Mouse (Mus musculus): ENCODE data around the gene Rnf10.
"Not testable (repeated sequence)": the region's sequence is repeated elsewhere in the genome, so short reads cannot be mapped to it uniquely, and the experiment has no call there.

The Rnf10 gene

GRCm38 (mm10) chr5:115272812-115273548 lies at the start of gene Rnf10:
Gene Rnf10, minus strand, starts transcription at chr5:115272898.
- DNase-seq (ENCODE audit: low spot score in 2 of 2), result peak; percentile 97 to 98

GRCm38 (mm10) chr5:115319004-115319940 lies 46.6 kb upstream of the Rnf10 start:
- DNase-seq (ENCODE audit: low spot score in 2 of 2), result peak; percentile 39 to 73

- no peak for DNase-seq (ENCODE audit: low spot score in 2 of 2)
These were observed 45.1 kb upstream of the Rnf10 start for GRCm38 (mm10) chr5:115317645-115318328.

- no peak for DNase-seq (ENCODE audit: low spot score in 2 of 2)
These were observed 44.4 kb upstream of the Rnf10 start for GRCm38 (mm10) chr5:115316968-115317644.

GRCm38 (mm10) chr5:115313668-115313943 lies 40.9 kb upstream of the Rnf10 start:
- no peak for DNase-seq (ENCODE audit: low spot score in 2 of 2)

GRCm38 (mm10) chr5:115312816-115313667 lies 40.3 kb upstream of the Rnf10 start:
- no peak for DNase-seq (ENCODE audit: low spot score in 2 of 2)

- DNase-seq (ENCODE audit: low spot score in 2 of 2), result no peak
These were observed 39.7 kb upstream of the Rnf10 start for GRCm38 (mm10) chr5:115312354-115312753.

GRCm38 (mm10) chr5:115302190-115302589 lies 29.5 kb upstream of the Rnf10 start:
- DNase-seq (ENCODE audit: low spot score in 2 of 2), result not testable (repeated sequence)

- no peak for DNase-seq (ENCODE audit: low spot score in 2 of 2)
These were observed 28.9 kb upstream of the Rnf10 start for GRCm38 (mm10) chr5:115301615-115302014.

GRCm38 (mm10) chr5:115300792-115301614 lies 28.3 kb upstream of the Rnf10 start, which contains the start of gene Dynll1:
Gene Dynll1, minus strand, starts transcription at chr5:115300999.
- peak; percentile 99 to 100 for DNase-seq (ENCODE audit: low spot score in 2 of 2)

- DNase-seq (ENCODE audit: low spot score in 2 of 2), result peak; percentile 54 to 79
These were observed 27.5 kb upstream of the Rnf10 start for GRCm38 (mm10) chr5:115300035-115300744.

GRCm38 (mm10) chr5:115296347-115296746 lies 23.6 kb upstream of the Rnf10 start:
- DNase-seq (ENCODE audit: low spot score in 2 of 2), result no peak

- DNase-seq (ENCODE audit: low spot score in 2 of 2), result no peak
These were observed 21.5 kb upstream of the Rnf10 start for GRCm38 (mm10) chr5:115294173-115294572.

- no peak for DNase-seq (ENCODE audit: low spot score in 2 of 2)
These were observed 12.0 kb upstream of the Rnf10 start for GRCm38 (mm10) chr5:115284735-115285134.

- DNase-seq (ENCODE audit: low spot score in 2 of 2), result peak in 1 of 2 experiments; percentile 69
These were observed 7.5 kb upstream of the Rnf10 start for GRCm38 (mm10) chr5:115280050-115280687.

GRCm38 (mm10) chr5:115279226-115280049 lies 6.7 kb upstream of the Rnf10 start, which contains the start of gene Coq5:
Gene Coq5, plus strand, starts transcription at chr5:115279666.
- DNase-seq (ENCODE audit: low spot score in 2 of 2), result peak; percentile 89 to 96

- no peak for DNase-seq (ENCODE audit: low spot score in 2 of 2)
These were observed 6.1 kb upstream of the Rnf10 start for GRCm38 (mm10) chr5:115278785-115279184.

- DNase-seq (ENCODE audit: low spot score in 2 of 2), result no peak
These were observed 5.4 kb upstream of the Rnf10 start for GRCm38 (mm10) chr5:115278053-115278452.

Data from spleen, postnatal 4 days (tissue).